Mouse (Mus musculus): ENCODE measurements at regions not wholly inside any gene's neighbourhood (a gene's known extent, or its start where the extent isn't known, plus 50 kb on each side); places are given as distances from the start of the nearest gene placed in this dataset.

- no peak for DNase-seq
These were observed 153.5 kb downstream of the Hibadh start for GRCm38 (mm10) chr6:52486655-52487054.

DNA sequence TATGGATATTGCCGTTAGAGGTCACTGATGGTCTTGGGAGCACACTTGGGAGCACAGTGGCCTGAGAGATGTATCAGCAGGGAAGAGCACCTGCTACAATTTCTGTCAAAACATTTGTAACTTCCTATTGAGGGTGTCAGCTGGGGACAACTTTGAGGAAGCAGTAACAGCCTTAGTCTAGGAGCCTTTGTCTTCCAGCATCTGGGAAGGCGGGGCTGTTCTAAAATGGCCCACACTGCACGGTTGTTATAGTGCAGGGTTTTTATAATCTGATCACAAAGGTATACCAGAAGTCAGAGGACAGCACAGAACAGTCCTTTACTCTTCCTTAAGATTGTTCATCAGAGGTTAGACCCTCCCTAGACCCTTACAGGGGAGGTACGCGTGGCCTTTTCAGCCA, 152.3 kb downstream of the Hibadh start:
- DNase-seq, result no peak

- no peak for DNase-seq
These were observed 149.9 kb downstream of the Hibadh start for GRCm38 (mm10) chr6:52490264-52490775.

- DNase-seq, result no peak
These were observed 144.9 kb downstream of the Hibadh start for GRCm38 (mm10) chr6:52495301-52495700.

DNA sequence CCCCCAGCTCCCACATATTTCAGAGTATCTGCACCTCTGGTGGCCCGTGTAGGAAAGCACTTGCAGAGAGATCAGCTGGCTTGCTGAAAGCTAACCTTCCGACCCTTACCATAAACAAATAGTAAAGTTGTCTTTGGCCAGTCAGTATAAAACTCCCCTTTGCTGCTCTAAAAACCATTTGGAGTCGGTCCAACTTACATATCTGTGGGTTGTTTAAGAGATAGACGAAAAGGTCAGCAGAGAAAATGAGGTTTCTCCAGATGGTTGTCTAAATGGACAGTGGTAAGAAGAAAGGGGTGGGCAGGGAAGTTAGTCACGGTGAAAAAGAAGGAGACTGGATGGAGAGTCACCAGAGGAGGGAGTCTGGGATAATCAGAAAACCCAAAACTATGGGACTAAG, 144.3 kb downstream of the Hibadh start:
- no peak for DNase-seq
